Mouse (Mus musculus): ENCODE data around the gene Arhgap23. TPM values are rescaled to one million over a fixed set of nuclear protein-coding genes. Genes with fewer than 3 reads are reported as not detected.
A peak's percentile ranks its signal among the peaks of the same experiment; 100 is the strongest.

Arhgap23 gene
- polyA plus RNA-seq, 1 experiment from 2014 or later, result 4.2 TPM

- Histone ChIP-seq H3K36me3 (no peaks in the 10 kb centered on the region), H3K4me3 (replicated peaks) (no peak overlapping the region), H3K27ac (no peak overlapping the region), H3K4me2 (replicated peaks) (no peak overlapping the region), H3K9ac (no peak overlapping the region), H3K27me3 (replicated peaks) (no peaks in the 10 kb centered on the region), H3K4me1 (replicated peaks) (0 out of 2 replicates have a peak, but pooled peaks cover 5% of the 10 kb centered on the region), H3K9me3 (no peaks in the 10 kb centered on the region)
- no peak for ATAC-seq
- 93% methylated on average over 3 of the region's 3 CpGs for WGBS
These were observed 97.7 kb downstream of the Arhgap23 start for GRCm38 (mm10) chr11:97513066-97513465.

- WGBS, result 91% methylated on average over 7 of the region's 7 CpGs
- Histone ChIP-seq H3K27ac (no peak overlapping the region), H3K4me1 (replicated peaks) (peaks cover 12% of the 10 kb centered on the region), H3K4me2 (replicated peaks) (no peak overlapping the region), H3K9ac (no peak overlapping the region), H3K4me3 (replicated peaks) (no peak overlapping the region), H3K9me3 (no peaks in the 10 kb centered on the region), H3K27me3 (replicated peaks) (no peaks in the 10 kb centered on the region), H3K36me3 (no peaks in the 10 kb centered on the region)
- ATAC-seq, result no peak
These were observed 105.2 kb downstream of the Arhgap23 start for GRCm38 (mm10) chr11:97520541-97520940.

- H3K4me3 ChIP-seq (replicated peaks), result no peak overlapping the region
- H3K27ac ChIP-seq, result no peak overlapping the region
- no peak overlapping the region for H3K9ac ChIP-seq
- ATAC-seq, result no peak
- peaks cover 12% of the 10 kb centered on the region for H3K4me1 ChIP-seq (replicated peaks)
- 81% methylated on average over 29 of the region's 29 CpGs for WGBS
- no peak overlapping the region for H3K4me2 ChIP-seq (replicated peaks)
- no peaks in the 10 kb centered on the region for H3K27me3 ChIP-seq (replicated peaks)
- no peaks in the 10 kb centered on the region for H3K36me3 ChIP-seq
- no peaks in the 10 kb centered on the region for H3K9me3 ChIP-seq
These were observed 106.6 kb downstream of the Arhgap23 start for GRCm38 (mm10) chr11:97521741-97522474.

- Histone ChIP-seq H3K4me3 (replicated peaks) (no peak overlapping the region), H3K27ac (no peak overlapping the region), H3K36me3 (no peaks in the 10 kb centered on the region)
These were observed 107.8 kb downstream of the Arhgap23 start for GRCm38 (mm10) chr11:97523107-97523506.

GRCm38 (mm10) chr11:97523827-97524261, 108.5 kb downstream of the Arhgap23 start:
- no peak overlapping the region for H3K9ac ChIP-seq
- H3K27me3 ChIP-seq (replicated peaks), result no peaks in the 10 kb centered on the region
- peaks cover 12% of the 10 kb centered on the region for H3K4me1 ChIP-seq (replicated peaks)
- H3K4me2 ChIP-seq (replicated peaks), result no peak overlapping the region
- no peaks in the 10 kb centered on the region for H3K36me3 ChIP-seq
- WGBS, result 5% methylated on average over 1 of the region's 1 CpGs
- H3K27ac ChIP-seq, result no peak overlapping the region
- H3K4me3 ChIP-seq (replicated peaks), result no peak overlapping the region
- no peaks in the 10 kb centered on the region for H3K9me3 ChIP-seq
- no peak for ATAC-seq

More at GRCm38 (mm10) chr11:97523107-97523506, 107.8 kb downstream of the Arhgap23 start:
- WGBS, result 80% methylated on average over 14 of the region's 14 CpGs
- Histone ChIP-seq H3K4me2 (replicated peaks) (no peak overlapping the region), H3K27me3 (replicated peaks) (no peaks in the 10 kb centered on the region), H3K9me3 (no peaks in the 10 kb centered on the region), H3K9ac (no peak overlapping the region), H3K4me1 (replicated peaks) (peaks cover 12% of the 10 kb centered on the region)
- ATAC-seq, result no peak

- no peaks in the 10 kb centered on the region for H3K36me3 ChIP-seq
- WGBS, result 40% methylated on average over 9 of the region's 9 CpGs
These were observed 109.0 kb downstream of the Arhgap23 start for GRCm38 (mm10) chr11:97524306-97524705.

GRCm38 (mm10) chr11:97525313-97525712, 110.0 kb downstream of the Arhgap23 start:
- H3K4me2 ChIP-seq (replicated peaks), result no peak overlapping the region
- H3K27me3 ChIP-seq (replicated peaks), result no peaks in the 10 kb centered on the region
- H3K9ac ChIP-seq, result no peak overlapping the region
- peaks cover 12% of the 10 kb centered on the region for H3K4me1 ChIP-seq (replicated peaks)
- ATAC-seq, result no peak
- no peaks in the 10 kb centered on the region for H3K9me3 ChIP-seq
- no peaks in the 10 kb centered on the region for H3K36me3 ChIP-seq
- 87% methylated on average over 6 of the region's 6 CpGs for WGBS
- H3K27ac ChIP-seq, result no peak overlapping the region
- H3K4me3 ChIP-seq (replicated peaks), result no peak overlapping the region

More at GRCm38 (mm10) chr11:97524306-97524705, 109.0 kb downstream of the Arhgap23 start:
- Histone ChIP-seq H3K4me3 (replicated peaks) (no peak overlapping the region), H3K4me2 (replicated peaks) (no peak overlapping the region), H3K9ac (no peak overlapping the region), H3K27me3 (replicated peaks) (no peaks in the 10 kb centered on the region), H3K27ac (no peak overlapping the region), H3K4me1 (replicated peaks) (peaks cover 12% of the 10 kb centered on the region), H3K9me3 (no peaks in the 10 kb centered on the region)
- no peak for ATAC-seq

GRCm38 (mm10) chr11:97528282-97528808, 113.0 kb downstream of the Arhgap23 start:
- Histone ChIP-seq H3K9me3 (no peaks in the 10 kb centered on the region), H3K27ac (no peak overlapping the region), H3K4me1 (replicated peaks) (peaks cover 24% of the 10 kb centered on the region), H3K27me3 (replicated peaks) (peaks cover 19% of the 10 kb centered on the region), H3K4me3 (replicated peaks) (no peak overlapping the region), H3K9ac (no peak overlapping the region), H3K36me3 (no peaks in the 10 kb centered on the region), H3K4me2 (replicated peaks) (no peak overlapping the region)
- no peak for ATAC-seq
- 63% methylated on average over 18 of the region's 18 CpGs for WGBS

- WGBS, result 84% methylated on average over 6 of the region's 6 CpGs
- Histone ChIP-seq H3K27ac (no peak overlapping the region), H3K9me3 (no peaks in the 10 kb centered on the region), H3K27me3 (replicated peaks) (peaks cover 36% of the 10 kb centered on the region), H3K9ac (no peak overlapping the region), H3K4me3 (replicated peaks) (no peak overlapping the region), H3K36me3 (no peaks in the 10 kb centered on the region), H3K4me1 (replicated peaks) (peaks cover 25% of the 10 kb centered on the region), H3K4me2 (replicated peaks) (no peak overlapping the region)
- no peak for ATAC-seq
These were observed 114.7 kb downstream of the Arhgap23 start for GRCm38 (mm10) chr11:97530069-97530468.

- Histone ChIP-seq H3K9me3 (no peaks in the 10 kb centered on the region), H3K9ac (no peak overlapping the region), H3K36me3 (no peaks in the 10 kb centered on the region), H3K4me3 (replicated peaks) (no peak overlapping the region), H3K4me1 (replicated peaks) (peaks cover 26% of the 10 kb centered on the region), H3K4me2 (replicated peaks) (no peak overlapping the region), H3K27me3 (replicated peaks) (peaks cover 45% of the 10 kb centered on the region), H3K27ac (no peak overlapping the region)
- 62% methylated on average over 5 of the region's 5 CpGs for WGBS
- ATAC-seq, result no peak
These were observed 115.6 kb downstream of the Arhgap23 start for GRCm38 (mm10) chr11:97530961-97531360.

GRCm38 (mm10) chr11:97531381-97532260, 116.3 kb downstream of the Arhgap23 start:
- no peak overlapping the region for H3K27ac ChIP-seq
- no peaks in the 10 kb centered on the region for H3K36me3 ChIP-seq
- ATAC-seq, result peak; percentile 74
- H3K4me2 ChIP-seq (replicated peaks), result peak overlapping the region; percentile 85
- no peaks in the 10 kb centered on the region for H3K9me3 ChIP-seq
- peaks cover 51% of the 10 kb centered on the region for H3K27me3 ChIP-seq (replicated peaks)
- H3K4me1 ChIP-seq (replicated peaks), result peaks cover 29% of the 10 kb centered on the region
- peak overlapping the region; percentile 11; the same call in 1 of the 2 replicates for H3K9ac ChIP-seq
- 6% methylated on average over 46 of the region's 46 CpGs for WGBS
- H3K4me3 ChIP-seq (replicated peaks), result peak overlapping the region; percentile 43

GRCm38 (mm10) chr11:97532354-97532753, 117.0 kb downstream of the Arhgap23 start:
- no peak overlapping the region for H3K9ac ChIP-seq
- no peak for ATAC-seq
- peak overlapping the region; percentile 43; the same call in 1 of the 2 replicates for H3K4me3 ChIP-seq (replicated peaks)
- 12% methylated on average over 8 of the region's 8 CpGs for WGBS
- peaks cover 59% of the 10 kb centered on the region for H3K27me3 ChIP-seq (replicated peaks)
- peaks cover 37% of the 10 kb centered on the region for H3K4me1 ChIP-seq (replicated peaks)
- H3K36me3 ChIP-seq, result no peaks in the 10 kb centered on the region
- H3K9me3 ChIP-seq, result no peaks in the 10 kb centered on the region
- H3K4me2 ChIP-seq (replicated peaks), result peak overlapping the region; percentile 85
- H3K27ac ChIP-seq, result no peak overlapping the region
